Mouse (Mus musculus) E14TG2a.4 (cell line): ENCODE results near the gene Stbd1.

ENCODE experiments used
- H3K27me3 ChIP-seq: 2 replicates; pipeline ENCODE4 v1.6.1; 2014; ENCODE audit warnings: low read length, control low read depth; ENCODE audit not compliant: insufficient read depth
- H3K36me3 ChIP-seq: 2 replicates; pipeline ENCODE4 v1.6.1; 2014; ENCODE audit warnings: low read length, control low read depth; ENCODE audit not compliant: insufficient read depth
- H3K4me1 ChIP-seq: replicated peaks from 2 replicates; pipeline ENCODE4 v1.6.1; 2014; ENCODE audit warnings: low read depth, low read length, control low read depth
- H3K4me3 ChIP-seq: replicated peaks from 2 replicates; pipeline ENCODE4 v1.5.1; 2014; ENCODE audit warnings: mild to moderate bottlenecking, low read length
- H3K9me3 ChIP-seq: 2 replicates; pipeline ENCODE4 v1.6.1; 2014; ENCODE audit warnings: low read length, control low read depth
- CTCF ChIP-seq: conservative IDR thresholded peaks from 2 replicates; pipeline ENCODE4 v1.5.1; 2014; ENCODE audit warnings: low read length
- NANOG ChIP-seq: IDR thresholded peaks from 2 replicates; pipeline ENCODE4 v1.6.1; 2014; ENCODE audit warnings: borderline replicate concordance, low read length, mixed read lengths
- POU5F1 ChIP-seq: IDR thresholded peaks from 2 replicates; pipeline ENCODE4 v1.6.1; 2014; ENCODE audit warnings: low read length, borderline replicate concordance

Gene Stbd1

GRCm38 (mm10) chr5:92612756-92613155 lies 9.9 kb downstream of the Stbd1 start:
- no peaks in the 10 kb centered on the region for H3K9me3 ChIP-seq
- no peak overlapping the region for H3K4me3 ChIP-seq
- no peaks in the 10 kb centered on the region for H3K27me3 ChIP-seq
- TF ChIP-seq POU5F1 (no peak), NANOG (no peak), CTCF (no peak)
- H3K4me1 ChIP-seq: no peaks in the 10 kb centered on the region
- no peaks in the 10 kb centered on the region for H3K36me3 ChIP-seq

- no peak for TF ChIP-seq NANOG
- Histone ChIP-seq H3K4me3 (no peak overlapping the region), H3K36me3 (no peaks in the 10 kb centered on the region), H3K27me3 (no peaks in the 10 kb centered on the region), H3K4me1 (no peaks in the 10 kb centered on the region), H3K9me3 (no peaks in the 10 kb centered on the region)
Observed at GRCm38 (mm10) chr5:92621883-92622282, 19.0 kb downstream of the Stbd1 start.

- no peaks in the 10 kb centered on the region for H3K27me3 ChIP-seq
- no peaks in the 10 kb centered on the region for H3K4me1 ChIP-seq
- no peak for TF ChIP-seq CTCF
- no peak for TF ChIP-seq NANOG
- TF ChIP-seq POU5F1: no peak
- no peak overlapping the region for H3K4me3 ChIP-seq
- H3K36me3 ChIP-seq: no peaks in the 10 kb centered on the region
- H3K9me3 ChIP-seq: no peaks in the 10 kb centered on the region
Observed at GRCm38 (mm10) chr5:92627896-92628295, 25.1 kb downstream of the Stbd1 start.

GRCm38 (mm10) chr5:92633526-92633925 lies 30.7 kb downstream of the Stbd1 start:
- TF ChIP-seq NANOG (no peak), CTCF (no peak), POU5F1 (no peak)
- Histone ChIP-seq H3K36me3 (no peaks in the 10 kb centered on the region), H3K9me3 (no peaks in the 10 kb centered on the region), H3K4me3 (no peak overlapping the region), H3K27me3 (no peaks in the 10 kb centered on the region), H3K4me1 (no peaks in the 10 kb centered on the region)

GRCm38 (mm10) chr5:92634916-92635315 lies 32.1 kb downstream of the Stbd1 start:
- H3K9me3 ChIP-seq: no peaks in the 10 kb centered on the region
- H3K36me3 ChIP-seq: no peaks in the 10 kb centered on the region
- H3K4me3 ChIP-seq: no peak overlapping the region
- H3K27me3 ChIP-seq: no peaks in the 10 kb centered on the region
- no peaks in the 10 kb centered on the region for H3K4me1 ChIP-seq
- no peak for TF ChIP-seq CTCF
- TF ChIP-seq POU5F1: no peak
- TF ChIP-seq NANOG: no peak

GRCm38 (mm10) chr5:92635891-92636290 lies 33.0 kb downstream of the Stbd1 start:
- H3K36me3 ChIP-seq: no peaks in the 10 kb centered on the region
- no peaks in the 10 kb centered on the region for H3K4me1 ChIP-seq
- no peaks in the 10 kb centered on the region for H3K27me3 ChIP-seq
- no peak overlapping the region for H3K4me3 ChIP-seq
- no peaks in the 10 kb centered on the region for H3K9me3 ChIP-seq
- no peak for TF ChIP-seq POU5F1

- TF ChIP-seq CTCF: no peak
- Histone ChIP-seq H3K27me3 (no peaks in the 10 kb centered on the region), H3K4me1 (no peaks in the 10 kb centered on the region), H3K9me3 (no peaks in the 10 kb centered on the region), H3K36me3 (no peaks in the 10 kb centered on the region), H3K4me3 (no peak overlapping the region)
Observed at GRCm38 (mm10) chr5:92640861-92641260, 38.0 kb downstream of the Stbd1 start.
